Mouse (Mus musculus) Patski (cell line): ENCODE results near the gene Tmem184b. TPM values are rescaled to one million over a fixed set of nuclear protein-coding genes. Genes with fewer than 3 reads are reported as not detected.

ENCODE experiments used
- ATAC-seq: fragments of 100-300 bp; one replicate; pipeline ENCODE4 v1.8.0; 2021
- CTCF ChIA-PET: fragments of 350-600 bp; sonication (Branson Sonifier 250); formaldehyde crosslinking; loops from one replicate; lab custom pipeline; 2022; ENCODE audit warnings: inconsistent platforms; lab: Charles Lee
- POLR2A ChIA-PET: fragments of 350-600 bp; sonication (Branson Sonifier 250); formaldehyde crosslinking; loops from one replicate; lab custom pipeline; 2022; ENCODE audit warnings: antibody characterized with exemption, inconsistent platforms; lab: Charles Lee
- DNase-seq: peaks from one replicate; pipeline ENCODE4 v3.0.0-alpha.2; 2011; ENCODE audit warnings: low read depth, low spot score
- H3K27me3 ChIP-seq: fragments of 371-371 bp; one replicate; pipeline ENCODE4 v1.5.1; 2021
- CTCF ChIP-seq: fragments of 100-300 bp; IDR thresholded peaks from one replicate; pipeline ENCODE4 v1.5.1; 2021
- in situ Hi-C: fragments of 300-500 bp; cut with MboI; formaldehyde crosslinking; loops from 3 replicates; pipeline ENCODE4 v1.11.1; 2018; ENCODE audit warnings: low pct_unique_long_range_greater_than_20kb, mixed read lengths
- polyA plus RNA-seq: library from polyadenylated mRNA; unstranded; gene quantifications from one replicate; pipeline ENCODE4 v1.2.3, GENCODE M21; 2021

The Tmem184b gene
- polyA plus RNA-seq, 1 experiment from 2014 or later: 129 TPM

- no peak for TF ChIP-seq CTCF
- CTCF ChIA-PET: no interaction called here
- no peaks in the 10 kb centered on the region for H3K27me3 ChIP-seq
- ATAC-seq (no peak), DNase-seq (no peak)
- in situ Hi-C loops: no loop called here
- POLR2A ChIA-PET: no interaction called here
Observed at GRCm38 (mm10) chr15:79400975-79401365, 2.4 kb downstream of the Tmem184b start.

- DNase-seq: no peak
- POLR2A ChIA-PET: no interaction called here
- in situ Hi-C loops: no loop called here
- CTCF ChIA-PET: no interaction called here
- no peak for ATAC-seq
- no peaks in the 10 kb centered on the region for H3K27me3 ChIP-seq
- TF ChIP-seq CTCF: no peak
Observed at GRCm38 (mm10) chr15:79400134-79400974, 3.0 kb downstream of the Tmem184b start.

GRCm38 (mm10) chr15:79399231-79400052, 3.9 kb downstream of the Tmem184b start:
- DNase-seq (no peak), ATAC-seq (no peak)
- TF ChIP-seq CTCF: no peak
- in situ Hi-C loops: no loop called here
- ChIA-PET CTCF (interaction anchor here (0.7 kb wide), 2 partner anchors 36 to 41 kb away, joined by 3 to 4 read pairs; no protein-coding TSS in a partner anchor), POLR2A (no interaction called here)
- no peaks in the 10 kb centered on the region for H3K27me3 ChIP-seq

GRCm38 (mm10) chr15:79396736-79397135, 6.6 kb downstream of the Tmem184b start:
- in situ Hi-C loops: no loop called here
- H3K27me3 ChIP-seq: no peaks in the 10 kb centered on the region
- no peak for TF ChIP-seq CTCF
- POLR2A ChIA-PET: no interaction called here
- CTCF ChIA-PET: interaction anchor here (1.2 to 1.5 kb wide), 3 partner anchors 8 to 70 kb away, joined by 3 to 5 read pairs (median 4); no protein-coding TSS in a partner anchor
- no peak for DNase-seq
- ATAC-seq: no peak

- in situ Hi-C loops: no loop called here
- no peak for TF ChIP-seq CTCF
- POLR2A ChIA-PET: interaction anchor here (0.6 kb wide), 1 partner anchor 50 kb away, joined by 3 read pairs; no protein-coding TSS in a partner anchor
Observed at GRCm38 (mm10) chr15:79395281-79395680, 8.1 kb downstream of the Tmem184b start.

GRCm38 (mm10) chr15:79394842-79395241, 8.5 kb downstream of the Tmem184b start:
- H3K27me3 ChIP-seq: no peaks in the 10 kb centered on the region
- ChIA-PET CTCF (interaction anchor here (1.5 kb wide), 1 partner anchor 72 kb away, joined by 3 read pairs; no protein-coding TSS in a partner anchor), POLR2A (interaction anchor here (0.6 to 1.4 kb wide), 2 partner anchors 43 to 50 kb away, joined by 3 read pairs; no protein-coding TSS in a partner anchor)
- no peak for ATAC-seq
- DNase-seq: no peak
- no peak for TF ChIP-seq CTCF
- in situ Hi-C loops: no loop called here

More at GRCm38 (mm10) chr15:79395281-79395680, 8.1 kb downstream of the Tmem184b start:
- H3K27me3 ChIP-seq: no peaks in the 10 kb centered on the region
- CTCF ChIA-PET: no interaction called here
- DNase-seq: no peak
- ATAC-seq: no peak

- ChIA-PET POLR2A (interaction anchor here (0.7 to 1.7 kb wide), 4 partner anchors 11 to 1694 kb away, joined by 3 to 4 read pairs (median 3); no protein-coding TSS in a partner anchor), CTCF (interaction anchor here (1.5 to 2.4 kb wide), 2 partner anchors 12 to 73 kb away, joined by 3 to 5 read pairs; no protein-coding TSS in a partner anchor)
- in situ Hi-C loops: no loop called here
- no peak for TF ChIP-seq CTCF
- DNase-seq: no peak
- no peak for ATAC-seq
- H3K27me3 ChIP-seq: no peaks in the 10 kb centered on the region
Observed at GRCm38 (mm10) chr15:79393101-79393500, 10.3 kb downstream of the Tmem184b start.

GRCm38 (mm10) chr15:79392527-79392926, 10.8 kb downstream of the Tmem184b start:
- no peak for TF ChIP-seq CTCF
- ChIA-PET CTCF (interaction anchor here (2.4 kb wide), 1 partner anchor 11 kb away, joined by 5 read pairs; no protein-coding TSS in a partner anchor), POLR2A (interaction anchor here (0.6 to 1.7 kb wide), 4 partner anchors 12 to 1694 kb away, joined by 3 to 4 read pairs (median 3); no protein-coding TSS in a partner anchor)
- in situ Hi-C loops: no loop called here
- ATAC-seq (no peak), DNase-seq (no peak)
- no peaks in the 10 kb centered on the region for H3K27me3 ChIP-seq

GRCm38 (mm10) chr15:79391447-79392093, 11.8 kb downstream of the Tmem184b start:
- ChIA-PET CTCF (interaction anchor here (1.1 to 2.4 kb wide), 3 partner anchors 10 to 75 kb away, joined by 3 to 5 read pairs (median 3); no protein-coding TSS in a partner anchor), POLR2A (interaction anchor here (0.9 to 1.5 kb wide), 3 partner anchors 12 to 33 kb away, joined by 4 to 5 read pairs (median 4); partner anchors contain the start of gene Tmem184b)
- H3K27me3 ChIP-seq: no peaks in the 10 kb centered on the region
- ATAC-seq (peak; percentile 87), DNase-seq (peak; percentile 98)
- TF ChIP-seq CTCF: no peak
- in situ Hi-C loops: no loop called here
